Mouse (Mus musculus): ENCODE results near the gene Dusp22. TPM values are rescaled to one million over a fixed set of nuclear protein-coding genes. Genes with fewer than 3 reads are reported as not detected.

The Dusp22 gene
- polyA plus RNA-seq, 1 experiment from 2014 or later, result 16.8 TPM

DNA sequence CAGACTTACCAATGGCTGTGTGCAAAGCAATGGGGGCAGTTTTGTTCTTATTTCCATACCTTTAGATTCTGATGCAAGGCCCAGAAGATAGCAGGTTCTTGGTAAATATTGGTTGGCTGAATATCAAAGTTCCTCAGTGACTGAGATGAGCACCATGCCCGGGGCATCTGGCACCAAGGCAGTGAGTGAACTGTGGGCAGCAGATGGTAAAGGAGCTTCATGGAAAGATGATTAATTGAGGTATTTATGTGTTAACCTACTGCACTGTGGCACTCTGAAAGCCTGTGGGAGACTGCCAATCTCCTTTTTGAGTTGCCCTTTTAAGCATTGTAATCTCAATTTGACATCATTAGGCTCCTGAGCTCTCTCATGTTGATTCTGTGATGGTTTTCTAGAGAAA lies 9.1 kb upstream of the Dusp22 start:
- 74% methylated on average over 1 of the region's 1 CpGs for WGBS
- H3K9me3 ChIP-seq, result no peaks in the 10 kb centered on the region
- H3K4me3 ChIP-seq (replicated peaks), result no peak overlapping the region
- ATAC-seq, result no peak
- H3K36me3 ChIP-seq, result no peaks in the 10 kb centered on the region
- no peak overlapping the region for H3K27ac ChIP-seq
- no peaks in the 10 kb centered on the region for H3K27me3 ChIP-seq (replicated peaks)
- H3K9ac ChIP-seq, result no peak overlapping the region
- no peaks in the 10 kb centered on the region for H3K4me1 ChIP-seq (replicated peaks)
- H3K4me2 ChIP-seq (replicated peaks), result no peak overlapping the region

DNA sequence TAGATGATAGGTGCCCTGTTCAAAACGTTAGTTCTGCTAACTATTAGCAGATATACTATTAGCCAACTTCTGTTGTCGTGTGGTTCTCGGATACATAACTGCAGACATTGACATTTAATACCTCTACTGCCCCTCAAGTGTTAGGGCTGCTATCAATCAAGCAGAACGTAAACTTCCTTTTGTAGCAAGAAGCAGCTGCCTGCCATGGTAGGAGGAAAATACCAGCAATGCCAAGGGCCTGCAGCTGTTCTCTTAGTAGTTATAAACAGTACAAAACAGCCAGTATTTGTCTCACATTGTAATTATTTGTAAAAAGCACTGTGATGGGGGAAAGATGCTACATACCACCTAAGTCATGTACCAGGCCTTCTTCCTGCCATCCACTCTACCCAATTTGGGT lies 6.7 kb upstream of the Dusp22 start:
- no peaks in the 10 kb centered on the region for H3K4me1 ChIP-seq (replicated peaks)
- no peak overlapping the region for H3K4me3 ChIP-seq (replicated peaks)
- H3K27ac ChIP-seq, result no peak overlapping the region
- no peak for ATAC-seq
- no peak overlapping the region for H3K9ac ChIP-seq
- no peaks in the 10 kb centered on the region for H3K27me3 ChIP-seq (replicated peaks)
- H3K4me2 ChIP-seq (replicated peaks), result no peak overlapping the region
- 31% methylated on average over 4 of the region's 4 CpGs for WGBS
- no peaks in the 10 kb centered on the region for H3K36me3 ChIP-seq
- no peaks in the 10 kb centered on the region for H3K9me3 ChIP-seq

- Histone ChIP-seq H3K9ac (no peak overlapping the region), H3K27ac (no peak overlapping the region), H3K4me1 (replicated peaks) (no peaks in the 10 kb centered on the region), H3K27me3 (replicated peaks) (no peaks in the 10 kb centered on the region), H3K9me3 (no peaks in the 10 kb centered on the region), H3K4me2 (replicated peaks) (no peak overlapping the region), H3K36me3 (no peaks in the 10 kb centered on the region), H3K4me3 (replicated peaks) (no peak overlapping the region)
- no peak for ATAC-seq
- WGBS, result 61% methylated on average over 5 of the region's 5 CpGs
Observed at GRCm38 (mm10) chr13:30654463-30654862, 5.3 kb upstream of the Dusp22 start.

DNA sequence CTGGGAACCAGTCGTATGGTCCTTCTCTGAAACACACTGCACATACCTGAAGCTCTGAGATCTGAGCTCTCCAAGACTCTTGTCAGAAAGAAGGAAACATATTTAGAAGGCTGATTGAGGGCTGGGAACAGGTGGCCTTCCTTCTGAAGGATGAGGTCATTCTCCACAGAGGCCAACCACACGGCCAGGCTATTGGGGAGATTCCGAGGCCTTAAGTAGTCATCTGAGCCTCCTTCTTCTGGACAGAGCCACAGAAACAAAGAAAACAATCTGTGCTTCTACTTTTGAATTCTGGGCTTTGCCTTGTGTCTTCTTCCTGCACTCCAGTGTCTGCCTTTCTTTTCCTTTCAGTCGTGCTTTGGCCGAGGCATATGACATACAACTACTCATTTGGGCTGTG lies 2.9 kb upstream of the Dusp22 start:
- Histone ChIP-seq H3K4me2 (replicated peaks) (no peak overlapping the region), H3K36me3 (no peaks in the 10 kb centered on the region), H3K4me3 (replicated peaks) (no peak overlapping the region), H3K27ac (no peak overlapping the region), H3K27me3 (replicated peaks) (no peaks in the 10 kb centered on the region), H3K9ac (no peak overlapping the region), H3K4me1 (replicated peaks) (no peaks in the 10 kb centered on the region), H3K9me3 (no peaks in the 10 kb centered on the region)
- no peak for ATAC-seq
- WGBS, result 70% methylated on average over 5 of the region's 5 CpGs

- H3K27ac ChIP-seq, result no peak overlapping the region
- H3K4me1 ChIP-seq (replicated peaks), result no peaks in the 10 kb centered on the region
- WGBS, result 47% methylated on average over 2 of the region's 2 CpGs
- H3K4me3 ChIP-seq (replicated peaks), result no peak overlapping the region
- no peak for ATAC-seq
- no peak overlapping the region for H3K9ac ChIP-seq
- H3K27me3 ChIP-seq (replicated peaks), result no peaks in the 10 kb centered on the region
- H3K4me2 ChIP-seq (replicated peaks), result no peak overlapping the region
- no peaks in the 10 kb centered on the region for H3K9me3 ChIP-seq
- H3K36me3 ChIP-seq, result no peaks in the 10 kb centered on the region
Observed at GRCm38 (mm10) chr13:30657779-30658178, 2.0 kb upstream of the Dusp22 start.

GRCm38 (mm10) chr13:30658201-30658996 lies 1.4 kb upstream of the Dusp22 start:
- no peak for ATAC-seq

GRCm38 (mm10) chr13:30665261-30665660 lies 5.5 kb downstream of the Dusp22 start:
- Histone ChIP-seq H3K36me3 (no peaks in the 10 kb centered on the region), H3K4me3 (replicated peaks) (no peak overlapping the region), H3K27me3 (replicated peaks) (no peaks in the 10 kb centered on the region), H3K9me3 (no peaks in the 10 kb centered on the region), H3K9ac (no peak overlapping the region), H3K27ac (no peak overlapping the region), H3K4me2 (replicated peaks) (no peak overlapping the region), H3K4me1 (replicated peaks) (no peaks in the 10 kb centered on the region)
- ATAC-seq, result no peak
- WGBS, result 90% methylated on average over 8 of the region's 8 CpGs

More at GRCm38 (mm10) chr13:30658201-30658996, 1.4 kb upstream of the Dusp22 start:
- WGBS, result 76% methylated on average over 2 of the region's 2 CpGs
- H3K4me3 ChIP-seq (replicated peaks), result no peak overlapping the region
- no peaks in the 10 kb centered on the region for H3K36me3 ChIP-seq
- no peaks in the 10 kb centered on the region for H3K9me3 ChIP-seq
- no peaks in the 10 kb centered on the region for H3K4me1 ChIP-seq (replicated peaks)
- H3K9ac ChIP-seq, result no peak overlapping the region
- no peak overlapping the region for H3K4me2 ChIP-seq (replicated peaks)
- no peaks in the 10 kb centered on the region for H3K27me3 ChIP-seq (replicated peaks)
- H3K27ac ChIP-seq, result no peak overlapping the region

- no peak for ATAC-seq
- Histone ChIP-seq H3K27ac (no peak overlapping the region), H3K9ac (no peak overlapping the region), H3K4me3 (replicated peaks) (no peak overlapping the region), H3K4me1 (replicated peaks) (no peaks in the 10 kb centered on the region), H3K9me3 (no peaks in the 10 kb centered on the region), H3K27me3 (replicated peaks) (no peaks in the 10 kb centered on the region), H3K4me2 (replicated peaks) (no peak overlapping the region), H3K36me3 (no peaks in the 10 kb centered on the region)
- WGBS, result 96% methylated on average over 10 of the region's 10 CpGs
Observed at GRCm38 (mm10) chr13:30666537-30666936, 6.7 kb downstream of the Dusp22 start.

- H3K4me1 ChIP-seq (replicated peaks), result no peaks in the 10 kb centered on the region
- no peak for ATAC-seq
- 82% methylated on average over 5 of the region's 5 CpGs for WGBS
Observed at GRCm38 (mm10) chr13:30668301-30668700, 8.5 kb downstream of the Dusp22 start.

GRCm38 (mm10) chr13:30669277-30669676 lies 9.5 kb downstream of the Dusp22 start:
- Histone ChIP-seq H3K27me3 (replicated peaks) (no peaks in the 10 kb centered on the region), H3K9me3 (no peaks in the 10 kb centered on the region), H3K4me2 (replicated peaks) (no peak overlapping the region), H3K9ac (no peak overlapping the region), H3K27ac (no peak overlapping the region), H3K4me1 (replicated peaks) (no peaks in the 10 kb centered on the region), H3K4me3 (replicated peaks) (no peak overlapping the region), H3K36me3 (no peaks in the 10 kb centered on the region)
- 88% methylated on average over 3 of the region's 3 CpGs for WGBS
- no peak for ATAC-seq

More at GRCm38 (mm10) chr13:30668301-30668700, 8.5 kb downstream of the Dusp22 start:
- Histone ChIP-seq H3K27ac (no peak overlapping the region), H3K4me2 (replicated peaks) (no peak overlapping the region), H3K27me3 (replicated peaks) (no peaks in the 10 kb centered on the region), H3K36me3 (no peaks in the 10 kb centered on the region), H3K9ac (no peak overlapping the region), H3K9me3 (no peaks in the 10 kb centered on the region), H3K4me3 (replicated peaks) (no peak overlapping the region)

- no peak overlapping the region for H3K27ac ChIP-seq
- H3K27me3 ChIP-seq (replicated peaks), result no peaks in the 10 kb centered on the region
- 87% methylated on average over 5 of the region's 5 CpGs for WGBS
- H3K9ac ChIP-seq, result no peak overlapping the region
- no peak overlapping the region for H3K4me2 ChIP-seq (replicated peaks)
- H3K4me3 ChIP-seq (replicated peaks), result no peak overlapping the region
- no peaks in the 10 kb centered on the region for H3K4me1 ChIP-seq (replicated peaks)
- H3K9me3 ChIP-seq, result no peaks in the 10 kb centered on the region
- ATAC-seq, result no peak
- no peaks in the 10 kb centered on the region for H3K36me3 ChIP-seq
Observed at GRCm38 (mm10) chr13:30673878-30674277, 14.1 kb downstream of the Dusp22 start.

DNA sequence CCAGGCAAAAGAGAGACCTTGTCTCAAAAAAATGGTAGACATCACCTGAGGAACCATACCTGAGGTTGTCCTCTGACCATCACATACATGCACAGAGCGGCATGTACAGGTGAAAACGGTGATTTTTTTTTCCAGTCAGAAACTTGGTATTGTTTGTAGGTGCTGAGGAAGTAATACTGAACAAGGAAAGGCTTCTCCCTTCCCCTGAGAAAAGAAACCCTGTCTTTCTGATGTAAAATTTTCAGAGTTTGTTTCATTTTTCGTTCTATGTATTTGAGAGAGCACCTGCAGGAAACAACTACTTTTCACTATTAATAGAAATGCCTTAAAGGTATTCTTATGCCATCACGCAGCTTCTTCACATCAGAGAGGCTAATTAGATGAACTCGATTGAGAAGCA lies 19.0 kb downstream of the Dusp22 start:
- no peak overlapping the region for H3K9ac ChIP-seq
- H3K4me2 ChIP-seq (replicated peaks), result no peak overlapping the region
- H3K36me3 ChIP-seq, result no peaks in the 10 kb centered on the region
- no peak for ATAC-seq
- H3K9me3 ChIP-seq, result no peaks in the 10 kb centered on the region
- H3K27ac ChIP-seq, result no peak overlapping the region
- H3K4me3 ChIP-seq (replicated peaks), result no peak overlapping the region
- H3K27me3 ChIP-seq (replicated peaks), result no peaks in the 10 kb centered on the region
- WGBS, result 93% methylated on average over 5 of the region's 5 CpGs
- H3K4me1 ChIP-seq (replicated peaks), result no peaks in the 10 kb centered on the region

DNA sequence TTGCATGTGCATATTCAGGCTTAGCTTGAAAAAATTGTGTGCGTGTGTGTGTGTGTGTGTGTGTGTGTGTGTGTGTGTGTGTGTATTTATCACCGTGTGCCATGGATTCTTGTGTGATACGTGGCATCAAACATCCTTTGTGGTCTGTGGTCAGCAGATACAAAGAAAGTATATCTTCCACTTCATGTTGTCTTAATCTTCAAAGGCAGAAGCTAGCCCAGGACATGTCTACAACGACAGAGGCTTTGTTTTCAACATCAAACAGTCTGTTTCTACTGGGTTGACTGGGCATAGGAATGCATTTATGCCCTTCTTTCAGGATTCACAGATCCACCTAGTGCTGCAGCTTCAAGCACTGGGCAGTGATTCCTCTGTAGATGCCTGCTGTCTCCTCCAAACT lies 22.1 kb downstream of the Dusp22 start:
- WGBS, result 83% methylated on average over 4 of the region's 4 CpGs
- H3K9ac ChIP-seq, result no peak overlapping the region
- ATAC-seq, result no peak
- H3K27ac ChIP-seq, result no peak overlapping the region
- no peak overlapping the region for H3K4me2 ChIP-seq (replicated peaks)
- no peaks in the 10 kb centered on the region for H3K4me1 ChIP-seq (replicated peaks)
- H3K9me3 ChIP-seq, result no peaks in the 10 kb centered on the region
- no peaks in the 10 kb centered on the region for H3K27me3 ChIP-seq (replicated peaks)
- H3K36me3 ChIP-seq, result no peaks in the 10 kb centered on the region
- H3K4me3 ChIP-seq (replicated peaks), result no peak overlapping the region
